Mouse (Mus musculus): ENCODE measurements around the gene Creld2. TPM values are rescaled to one million over a fixed set of nuclear protein-coding genes. Genes with fewer than 3 reads are reported as not detected.

Gene Creld2
- polyA plus RNA-seq, 1 experiment = 29.7 TPM

DNA sequence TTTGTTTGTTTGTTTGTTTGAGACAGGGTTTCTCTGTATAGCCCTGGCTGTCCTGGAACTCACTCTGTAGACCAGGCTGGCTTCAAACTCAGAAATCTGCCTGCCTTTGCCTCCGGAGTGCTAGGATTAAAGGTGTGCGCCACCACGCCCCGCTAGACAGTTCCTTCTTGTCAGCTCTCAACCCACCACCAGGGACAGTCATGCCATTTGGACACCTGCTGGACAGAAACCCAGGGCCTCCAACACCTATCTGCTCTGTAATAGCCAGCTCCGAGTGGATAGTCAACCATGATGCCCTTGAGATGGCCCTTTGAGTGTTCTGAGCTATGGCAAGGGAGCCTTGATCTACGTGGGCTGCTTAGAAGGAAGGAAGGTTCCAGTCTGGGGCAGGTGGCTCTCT lies 16.6 kb downstream of the Creld2 start:
- WGBS = 71% methylated on average over 6 of the region's 6 CpGs
- TF ChIP-seq CTCF (IDR thresholded peaks at IDR 0.05; ENCODE audit: control insufficient read depth, insufficient read depth, low read length) (no peak), POLR2A (IDR thresholded peaks at IDR 0.05; ENCODE audit: borderline replicate concordance, control insufficient read depth, low read depth, low read length) (no peak)
- H3K4me3 ChIP-seq (replicated peaks; ENCODE audit: control insufficient read depth, low read depth, low read length) = no peak overlapping the region
- H3K27ac ChIP-seq (ENCODE audit: control insufficient read depth, insufficient read depth, low read depth, low read length, poor library complexity) = no peak overlapping the region
- H3K4me1 ChIP-seq (ENCODE audit: control insufficient read depth, insufficient read depth, low read length) = no peaks in the 10 kb centered on the region

DNA sequence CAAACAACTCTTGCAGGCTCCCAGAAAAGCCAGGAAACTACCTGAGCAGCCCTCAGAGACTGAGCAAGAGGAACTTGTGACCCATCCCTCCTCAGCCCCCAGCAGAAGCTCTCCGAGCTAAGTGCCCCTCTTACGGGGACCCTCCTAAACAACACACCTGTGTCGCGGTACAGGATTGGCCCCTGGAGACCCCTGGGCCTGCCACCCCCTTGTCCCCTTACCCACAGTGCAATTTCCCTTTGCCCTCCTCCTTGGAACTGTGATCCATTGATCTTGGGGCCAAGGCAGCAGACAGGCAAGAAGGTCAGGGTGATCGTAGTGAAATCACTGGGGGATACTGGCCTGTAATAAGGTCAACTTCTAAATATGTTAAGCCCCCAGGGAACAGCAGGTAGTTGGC lies 17.1 kb downstream of the Creld2 start:
- 55% methylated on average over 5 of the region's 5 CpGs for WGBS
- Histone ChIP-seq H3K4me3 (replicated peaks; ENCODE audit: control insufficient read depth, low read depth, low read length) (no peak overlapping the region), H3K4me1 (ENCODE audit: control insufficient read depth, insufficient read depth, low read length) (no peaks in the 10 kb centered on the region), H3K27ac (ENCODE audit: control insufficient read depth, insufficient read depth, low read depth, low read length, poor library complexity) (no peak overlapping the region)
- TF ChIP-seq POLR2A (IDR thresholded peaks at IDR 0.05; ENCODE audit: borderline replicate concordance, control insufficient read depth, low read depth, low read length) (no peak), CTCF (IDR thresholded peaks at IDR 0.05; ENCODE audit: control insufficient read depth, insufficient read depth, low read length) (no peak)

DNA sequence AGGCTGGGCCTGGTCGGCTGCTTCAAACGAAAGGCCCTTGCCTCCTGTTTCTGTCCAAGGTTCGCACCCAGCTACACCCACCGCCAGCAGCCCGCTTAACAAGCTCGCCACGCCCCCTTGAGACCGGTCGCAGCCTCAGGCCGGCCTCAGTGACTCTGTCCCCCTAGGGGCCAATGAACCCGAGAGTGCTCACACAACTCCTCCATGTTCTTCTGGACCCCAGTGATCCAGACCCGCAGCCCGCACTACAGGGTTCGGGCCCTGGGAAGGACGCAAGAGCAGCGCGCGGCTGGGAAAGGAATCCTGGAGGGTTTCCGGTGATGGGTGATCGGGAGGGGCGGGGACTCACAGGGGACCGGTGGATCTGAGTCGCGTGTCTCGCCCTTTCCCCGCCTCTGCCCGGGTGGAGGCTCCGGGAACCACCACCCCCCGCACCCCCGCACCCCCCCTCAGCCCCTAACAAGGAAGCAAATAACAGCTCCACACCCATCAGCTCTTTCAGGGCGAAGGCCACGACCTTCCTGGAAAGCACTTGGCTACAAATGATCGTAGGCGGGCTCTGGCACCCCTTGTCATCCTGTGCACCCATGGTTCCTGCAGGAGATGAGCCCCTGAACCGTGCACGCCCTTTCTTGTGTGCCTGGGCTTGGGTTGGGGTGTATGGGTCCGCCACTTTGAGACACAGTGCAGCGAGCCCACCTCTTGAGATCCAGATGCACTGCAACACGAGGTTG lies 17.9 kb downstream of the Creld2 start:
- TF ChIP-seq CTCF (IDR thresholded peaks at IDR 0.05; ENCODE audit: control insufficient read depth, insufficient read depth, low read length) (no peak), POLR2A (IDR thresholded peaks at IDR 0.05; ENCODE audit: borderline replicate concordance, control insufficient read depth, low read depth, low read length) (no peak)
- under 1% methylated on average over 38 of the region's 39 CpGs for WGBS
- peak overlapping the region; percentile 47 for H3K4me3 ChIP-seq (replicated peaks; ENCODE audit: control insufficient read depth, low read depth, low read length)
- no peak overlapping the region; the same call in 1 of the 2 replicates for H3K27ac ChIP-seq (ENCODE audit: control insufficient read depth, insufficient read depth, low read depth, low read length, poor library complexity)
- no peaks in the 10 kb centered on the region for H3K4me1 ChIP-seq (ENCODE audit: control insufficient read depth, insufficient read depth, low read length)

DNA sequence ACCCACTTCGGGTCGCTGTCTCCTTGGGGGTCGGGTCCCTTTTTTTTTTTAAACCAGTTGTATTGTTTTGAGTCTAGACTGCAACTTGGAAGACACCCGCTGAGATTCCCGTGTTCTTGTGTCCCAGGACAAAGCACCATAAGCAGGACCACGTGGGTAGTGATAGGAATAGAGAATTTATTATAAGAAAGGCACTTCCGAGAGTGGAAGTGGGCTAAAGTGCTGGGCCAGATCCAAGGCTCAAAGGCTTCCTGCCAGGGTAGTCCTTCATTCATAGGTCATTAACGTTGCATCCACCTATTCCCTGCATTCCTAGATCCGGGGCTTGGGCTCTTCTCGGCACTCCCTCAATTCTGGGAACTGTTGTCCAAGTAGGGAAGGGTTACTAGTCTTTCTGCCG lies 18.5 kb downstream of the Creld2 start:
- Histone ChIP-seq H3K27ac (ENCODE audit: control insufficient read depth, insufficient read depth, low read depth, low read length, poor library complexity) (no peak overlapping the region), H3K4me1 (ENCODE audit: control insufficient read depth, insufficient read depth, low read length) (no peaks in the 10 kb centered on the region), H3K4me3 (replicated peaks; ENCODE audit: control insufficient read depth, low read depth, low read length) (no peak overlapping the region)
- WGBS = 6% methylated on average over 11 of the region's 11 CpGs
- no peak for TF ChIP-seq CTCF (IDR thresholded peaks at IDR 0.05; ENCODE audit: control insufficient read depth, insufficient read depth, low read length)

DNA sequence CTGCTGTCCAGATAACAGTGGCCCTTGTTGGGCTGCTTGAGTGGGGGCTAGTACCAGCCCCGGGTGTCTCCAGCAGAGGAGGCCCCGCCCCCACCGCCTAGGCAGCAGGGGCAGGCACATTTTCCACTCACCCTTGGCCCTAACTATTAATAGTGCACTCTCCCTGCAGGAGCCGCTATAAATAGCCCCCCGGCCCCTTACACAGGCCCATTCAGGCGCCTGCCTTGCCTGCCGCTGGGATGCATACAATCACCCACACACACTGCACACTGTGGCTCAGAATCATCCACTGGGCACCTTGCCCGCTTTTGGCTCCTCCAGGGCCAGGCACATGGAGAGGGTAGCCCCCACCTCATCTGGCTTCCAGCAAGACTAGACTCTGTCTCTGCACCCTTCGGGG lies 19.8 kb downstream of the Creld2 start:
- 70% methylated on average over 9 of the region's 9 CpGs for WGBS
- Histone ChIP-seq H3K4me3 (replicated peaks; ENCODE audit: control insufficient read depth, low read depth, low read length) (no peak overlapping the region), H3K4me1 (ENCODE audit: control insufficient read depth, insufficient read depth, low read length) (no peaks in the 10 kb centered on the region), H3K27ac (ENCODE audit: control insufficient read depth, insufficient read depth, low read depth, low read length, poor library complexity) (no peak overlapping the region)
- no peak for TF ChIP-seq POLR2A (IDR thresholded peaks at IDR 0.05; ENCODE audit: borderline replicate concordance, control insufficient read depth, low read depth, low read length)
- no peak for TF ChIP-seq CTCF (IDR thresholded peaks at IDR 0.05; ENCODE audit: control insufficient read depth, insufficient read depth, low read length)

DNA sequence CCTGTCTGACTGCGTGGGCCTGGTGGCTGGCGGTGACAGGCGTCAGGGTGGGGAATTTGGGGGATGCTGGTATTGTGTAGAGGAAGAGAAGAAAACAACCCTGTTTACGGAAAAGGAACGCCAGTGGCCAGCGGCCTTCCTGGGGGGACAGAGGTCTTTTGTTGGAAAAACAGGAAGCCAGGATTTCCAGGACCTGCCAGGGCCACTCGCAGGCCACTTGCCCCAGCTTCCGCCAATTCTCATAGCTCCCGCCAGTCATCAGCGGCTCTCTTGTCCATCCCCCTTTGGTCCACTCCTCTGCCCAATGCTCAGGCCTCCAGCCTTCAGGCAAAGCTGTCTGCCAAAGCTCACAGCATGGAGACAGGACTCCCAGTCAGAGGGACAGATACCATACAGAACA lies 20.7 kb downstream of the Creld2 start:
- H3K4me1 ChIP-seq (ENCODE audit: control insufficient read depth, insufficient read depth, low read length) = no peaks in the 10 kb centered on the region
- no peak for TF ChIP-seq POLR2A (IDR thresholded peaks at IDR 0.05; ENCODE audit: borderline replicate concordance, control insufficient read depth, low read depth, low read length)
- no peak for TF ChIP-seq CTCF (IDR thresholded peaks at IDR 0.05; ENCODE audit: control insufficient read depth, insufficient read depth, low read length)
- H3K27ac ChIP-seq (ENCODE audit: control insufficient read depth, insufficient read depth, low read depth, low read length, poor library complexity) = no peak overlapping the region
- WGBS = 89% methylated on average over 10 of the region's 10 CpGs
- H3K4me3 ChIP-seq (replicated peaks; ENCODE audit: control insufficient read depth, low read depth, low read length) = no peak overlapping the region

DNA sequence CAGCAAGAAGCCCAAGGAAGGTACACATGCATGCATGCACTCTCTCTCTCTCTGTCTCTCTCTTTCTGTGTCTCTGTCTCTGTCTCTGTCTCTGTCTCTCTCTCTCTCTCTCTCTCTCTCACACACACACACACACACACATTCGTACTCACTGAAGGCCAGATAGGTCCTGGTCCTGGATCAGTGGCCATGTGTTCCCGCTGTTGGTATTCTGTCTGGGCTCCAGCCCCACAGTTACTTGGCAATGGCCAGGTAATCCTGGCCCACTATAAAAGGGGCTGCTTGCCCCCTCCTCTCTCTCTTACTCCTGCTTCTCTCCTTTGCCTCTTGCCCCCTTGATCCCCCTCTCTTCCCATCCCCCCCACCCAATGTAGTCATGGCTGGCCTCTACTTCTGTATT lies 21.7 kb downstream of the Creld2 start:
- H3K4me1 ChIP-seq (ENCODE audit: control insufficient read depth, insufficient read depth, low read length) = no peaks in the 10 kb centered on the region
- WGBS = 92% methylated on average over 2 of the region's 2 CpGs
- no peak for TF ChIP-seq POLR2A (IDR thresholded peaks at IDR 0.05; ENCODE audit: borderline replicate concordance, control insufficient read depth, low read depth, low read length)
- no peak for TF ChIP-seq CTCF (IDR thresholded peaks at IDR 0.05; ENCODE audit: control insufficient read depth, insufficient read depth, low read length)
- no peak overlapping the region for H3K4me3 ChIP-seq (replicated peaks; ENCODE audit: control insufficient read depth, low read depth, low read length)
- no peak overlapping the region for H3K27ac ChIP-seq (ENCODE audit: control insufficient read depth, insufficient read depth, low read depth, low read length, poor library complexity)

DNA sequence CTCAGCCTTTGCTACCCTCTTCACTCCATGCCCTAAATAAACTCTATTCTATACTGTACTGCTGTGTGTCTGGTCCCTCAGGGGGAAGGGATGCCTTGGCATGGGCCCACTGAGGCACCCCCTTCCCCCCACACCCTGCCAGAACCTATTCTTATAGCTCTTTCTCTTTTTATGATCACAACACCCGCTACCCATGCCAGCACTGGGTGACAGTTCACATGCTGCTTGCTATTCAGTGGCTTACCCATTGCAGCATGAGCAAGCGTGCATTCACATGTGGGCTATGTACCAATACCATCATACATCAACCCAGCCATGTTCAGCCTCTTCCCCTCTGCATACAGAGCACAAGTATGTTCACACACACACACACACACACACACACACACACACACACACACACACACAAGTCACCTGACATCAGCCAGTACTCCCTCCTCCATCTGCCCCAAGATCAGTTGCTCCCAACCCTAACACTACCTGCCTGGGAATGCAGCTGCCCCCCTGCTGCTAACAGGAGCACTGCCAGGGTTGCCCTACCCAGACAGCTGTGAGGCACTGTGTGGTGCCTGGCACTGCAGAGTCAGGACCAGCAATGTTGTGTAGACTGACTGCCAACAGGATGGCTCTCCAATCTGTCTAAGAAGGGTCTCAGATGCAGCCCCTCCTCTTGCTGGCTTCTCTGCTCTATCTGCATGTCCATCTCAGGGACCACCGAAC lies 22.3 kb downstream of the Creld2 start:
- WGBS = 86% methylated on average over 3 of the region's 3 CpGs
- no peak for TF ChIP-seq CTCF (IDR thresholded peaks at IDR 0.05; ENCODE audit: control insufficient read depth, insufficient read depth, low read length)
- TF ChIP-seq POLR2A (IDR thresholded peaks at IDR 0.05; ENCODE audit: borderline replicate concordance, control insufficient read depth, low read depth, low read length) = no peak

More for the DNA sequence above, 22.3 kb downstream of the Creld2 start:
- no peaks in the 10 kb centered on the region for H3K4me1 ChIP-seq (ENCODE audit: control insufficient read depth, insufficient read depth, low read length)
- H3K4me3 ChIP-seq (replicated peaks; ENCODE audit: control insufficient read depth, low read depth, low read length) = no peak overlapping the region
- no peak overlapping the region for H3K27ac ChIP-seq (ENCODE audit: control insufficient read depth, insufficient read depth, low read depth, low read length, poor library complexity)

Measured in bone marrow, adult 2 months (tissue).